Mouse (Mus musculus) cerebellum, postnatal 10 days (tissue): ENCODE measurements around the gene Ptcd1.
"Not testable (repeated sequence)": the region's sequence is repeated elsewhere in the genome, so short reads cannot be mapped to it uniquely, and the experiment has no call there.

Source experiments
- DNase-seq, 2 experiments: peaks; one replicate each; pipeline ENCODE4 v3.0.0; 2021; ENCODE audit warnings: mixed read lengths in 2 of 2

Ptcd1 gene

GRCm38 (mm10) chr5:145113416-145113815 is 53.5 kb downstream of the Ptcd1 start:
- DNase-seq = no peak

DNA sequence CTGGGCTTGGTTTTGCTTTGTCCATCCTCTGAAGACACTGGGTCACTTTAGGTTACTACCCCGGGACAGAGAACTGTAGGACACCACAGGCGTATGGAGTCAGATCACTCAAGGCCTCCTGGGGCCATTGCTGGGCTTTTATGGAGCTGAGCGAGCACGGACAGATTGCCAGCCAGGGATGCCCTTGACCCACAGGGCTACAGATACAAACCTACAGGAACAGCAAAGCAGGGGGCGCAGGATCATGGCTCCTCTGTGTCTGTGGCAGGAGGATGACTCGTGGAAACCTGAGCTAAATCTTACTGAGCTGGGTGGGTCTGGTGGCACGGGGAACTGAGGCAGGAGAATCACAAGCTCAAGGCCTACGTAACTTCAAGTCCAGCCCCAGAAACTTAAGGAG is 54.3 kb downstream of the Ptcd1 start:
- no peak for DNase-seq

DNA sequence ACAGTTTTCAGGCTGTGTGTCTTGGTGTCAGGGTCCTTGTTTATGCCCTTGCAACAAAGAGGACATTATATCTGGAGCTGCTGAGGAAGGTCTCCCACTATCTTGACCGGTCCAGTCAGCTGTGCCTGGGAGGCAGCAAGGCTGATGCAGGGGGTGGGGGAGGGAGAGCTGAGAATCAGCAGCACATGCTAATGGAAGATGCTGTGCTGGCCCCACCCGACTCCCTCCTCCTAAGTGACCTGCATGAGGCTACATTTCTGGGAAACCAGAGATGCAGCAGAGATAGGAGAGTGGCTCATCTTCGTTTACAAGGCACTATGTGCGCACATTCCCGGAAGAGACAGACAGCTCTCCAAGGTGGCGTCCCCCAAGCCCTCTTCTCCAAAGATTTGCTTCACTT is 56.5 kb downstream of the Ptcd1 start:
- no peak for DNase-seq

GRCm38 (mm10) chr5:145105694-145106275 is 61.1 kb downstream of the Ptcd1 start:
- DNase-seq = no peak

- peak in 1 of 2 experiments; percentile 17 for DNase-seq
Observed at GRCm38 (mm10) chr5:145104328-145104727, 62.6 kb downstream of the Ptcd1 start.

- DNase-seq = no peak
Observed at GRCm38 (mm10) chr5:145102706-145103105, 64.2 kb downstream of the Ptcd1 start.

DNA sequence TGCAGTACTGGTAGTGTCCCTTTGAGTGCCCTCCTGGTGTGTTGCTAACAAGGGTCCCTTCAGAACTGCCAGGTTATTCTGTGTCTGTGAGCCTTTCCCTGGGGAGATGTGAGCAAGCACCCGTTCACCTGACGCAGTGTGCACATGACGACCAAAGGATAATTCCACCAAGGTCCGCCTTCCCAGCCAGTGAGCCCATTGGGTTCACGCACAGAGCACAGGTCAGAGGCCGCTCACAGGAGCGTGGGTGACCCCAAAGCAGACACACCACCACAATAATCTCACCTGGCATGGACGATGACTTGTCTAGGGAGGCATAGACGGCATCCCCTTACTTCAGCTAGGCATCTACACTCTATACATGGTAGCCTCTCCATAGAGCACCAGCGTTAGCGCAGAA is 65.5 kb downstream of the Ptcd1 start:
- DNase-seq = not testable (repeated sequence)

GRCm38 (mm10) chr5:145100960-145101359 is 65.9 kb downstream of the Ptcd1 start:
- DNase-seq = no peak

DNA sequence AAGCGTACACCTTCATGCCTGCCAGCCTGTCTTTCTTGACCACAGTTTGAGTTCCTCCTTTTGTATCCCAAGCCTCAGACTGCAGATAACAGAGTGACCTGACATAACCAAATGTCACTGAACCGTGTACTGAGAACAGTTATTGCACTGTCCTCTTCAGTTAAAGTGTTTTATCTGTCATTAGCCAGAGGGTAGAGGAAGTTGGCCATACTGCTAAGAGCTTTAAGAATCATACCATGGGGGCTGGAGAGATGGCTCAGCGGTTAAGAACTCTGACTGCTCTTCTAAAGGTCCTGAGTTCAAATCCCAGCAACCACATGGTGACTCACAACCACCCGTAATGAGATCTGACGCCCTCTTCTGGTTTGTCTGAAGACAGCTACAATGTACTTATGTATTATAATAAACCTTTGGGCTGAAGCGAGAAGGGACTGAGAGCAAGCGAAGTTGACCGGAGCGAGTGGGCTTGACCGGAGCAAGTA is 68.5 kb downstream of the Ptcd1 start:
- DNase-seq = no peak
